Mouse (Mus musculus) heart, embryonic 16.5 days (tissue): Measurements from ENCODE around the gene Gm11042. TPM values are rescaled to one million over a fixed set of nuclear protein-coding genes. Genes with fewer than 3 reads are reported as not detected.

Experiments
- ATAC-seq: fragments of 200-750 bp; cut with Nextera tagmentation; replicated peaks from 2 replicates; pipeline ENCODE4 v1.8.0; 2017; ENCODE audit warnings: moderate number of reproducible peaks; ENCODE audit not compliant: insufficient read depth, low FRiP score; ENCODE audit errors: extremely low read depth
- H3K27ac ChIP-seq: fragments of 300-500 bp; sonication (generic); 2 replicates; pipeline ENCODE4 v1.5.1; 2014; ENCODE audit warnings: mild to moderate bottlenecking, low read length, control low read depth, moderate library complexity
- H3K27me3 ChIP-seq: fragments of 300-500 bp; sonication (generic); 2 replicates; pipeline ENCODE4 v1.6.1; 2014; ENCODE audit warnings: low read length, mixed read lengths; ENCODE audit not compliant: control insufficient read depth, insufficient read depth
- H3K36me3 ChIP-seq: fragments of 300-500 bp; sonication (generic); 2 replicates; pipeline ENCODE4 v1.6.1; 2014; ENCODE audit not compliant: control insufficient read depth, insufficient read depth
- H3K4me1 ChIP-seq: fragments of 300-500 bp; sonication (generic); 2 replicates; pipeline ENCODE4 v1.6.1; 2014; ENCODE audit warnings: low read length, mixed read lengths; ENCODE audit not compliant: control insufficient read depth, insufficient read depth
- H3K4me2 ChIP-seq: fragments of 300-500 bp; sonication (generic); 2 replicates; pipeline ENCODE4 v1.6.1; 2014; ENCODE audit warnings: low read depth, mild to moderate bottlenecking, control low read depth, low read length
- H3K4me3 ChIP-seq: fragments of 300-500 bp; sonication (generic); 2 replicates; pipeline ENCODE4 v1.5.1; 2014; ENCODE audit warnings: mild to moderate bottlenecking, control low read depth, low read length
- H3K9ac ChIP-seq: fragments of 300-500 bp; sonication (generic); 2 replicates; pipeline ENCODE4 v1.6.1; 2014; ENCODE audit warnings: low read length, control low read depth
- H3K9me3 ChIP-seq: fragments of 300-500 bp; sonication (generic); replicated peaks from 2 replicates; pipeline ENCODE4 v1.6.1; 2016; ENCODE audit warnings: low read length; ENCODE audit not compliant: control insufficient read depth
- WGBS: fragments of 180-500 bp; shearing (Covaris S2); extraction: QIAGEN DNeasy Blood & Tissue Kit; methylation state at CpG from one replicate; pipeline ENCODE4 v1.1.7; 2014; 5-methylcytosine and 5-hydroxymethylcytosine counted together
- polyA plus RNA-seq: library from polyadenylated mRNA; unstranded; fragments of >200 nt; fragmentation: Nextera tagmentation; extraction: Ambion mirVana; gene quantifications from 2 replicates; pipeline ENCODE4 v1.2.1, GENCODE M21; 2015

Gene Gm11042
- polyA plus RNA-seq, 1 experiment from 2014 or later, result not detected

DNA sequence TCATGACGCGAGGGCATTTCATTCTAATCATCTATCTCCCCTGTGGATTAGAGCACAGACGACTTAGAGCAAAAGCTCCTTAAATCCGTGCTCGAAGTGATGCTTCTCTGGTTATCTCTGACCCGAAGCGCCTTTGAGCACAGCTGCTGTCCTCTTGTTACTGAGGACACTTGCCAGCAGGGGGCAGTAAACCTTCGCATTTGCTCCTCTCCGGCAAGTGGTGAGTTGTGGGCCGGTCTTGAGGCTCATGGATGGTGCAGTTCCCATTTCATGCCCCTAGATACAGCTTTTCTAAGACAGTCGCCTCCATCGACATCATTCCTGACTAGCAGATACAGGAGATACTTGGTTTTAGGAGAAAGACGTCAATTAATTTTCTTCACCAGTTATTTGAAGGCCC is 16.8 kb upstream of the Gm11042 start:
- 20% methylated on average over 13 of the region's 13 CpGs for WGBS
- H3K27me3 ChIP-seq, result no peaks in the 10 kb centered on the region
- H3K36me3 ChIP-seq, result no peaks in the 10 kb centered on the region
- no peak overlapping the region for H3K4me2 ChIP-seq
- no peak overlapping the region for H3K27ac ChIP-seq
- H3K4me1 ChIP-seq, result no peaks in the 10 kb centered on the region
- no peak overlapping the region for H3K4me3 ChIP-seq
- no peak for ATAC-seq
- H3K9ac ChIP-seq, result no peak overlapping the region
- no peaks in the 10 kb centered on the region for H3K9me3 ChIP-seq

DNA sequence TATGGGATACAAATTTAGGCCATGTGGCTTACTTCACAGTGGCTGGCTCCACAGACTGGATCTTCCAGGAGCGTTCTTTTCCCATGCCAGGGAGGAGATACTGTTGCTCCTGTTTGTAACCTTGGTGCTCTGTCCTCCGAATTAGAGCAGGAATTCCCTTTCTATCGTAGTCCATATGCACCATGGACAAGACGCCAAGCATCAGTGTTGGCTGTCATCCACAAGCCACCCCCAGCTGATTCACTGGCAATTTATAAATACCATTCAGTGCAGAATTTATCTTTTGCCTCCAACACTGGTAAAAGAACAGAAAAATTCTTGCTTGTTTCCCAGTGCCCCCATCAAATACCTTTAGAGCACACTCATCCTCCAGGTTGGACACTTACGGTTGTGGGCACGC is 13.6 kb upstream of the Gm11042 start:
- no peaks in the 10 kb centered on the region for H3K9me3 ChIP-seq
- H3K4me1 ChIP-seq, result no peaks in the 10 kb centered on the region
- ATAC-seq, result no peak
- H3K27ac ChIP-seq, result no peak overlapping the region
- no peaks in the 10 kb centered on the region for H3K36me3 ChIP-seq
- H3K27me3 ChIP-seq, result no peaks in the 10 kb centered on the region
- H3K9ac ChIP-seq, result no peak overlapping the region
- H3K4me3 ChIP-seq, result no peak overlapping the region
- no peak overlapping the region for H3K4me2 ChIP-seq
- 76% methylated on average over 6 of the region's 6 CpGs for WGBS

DNA sequence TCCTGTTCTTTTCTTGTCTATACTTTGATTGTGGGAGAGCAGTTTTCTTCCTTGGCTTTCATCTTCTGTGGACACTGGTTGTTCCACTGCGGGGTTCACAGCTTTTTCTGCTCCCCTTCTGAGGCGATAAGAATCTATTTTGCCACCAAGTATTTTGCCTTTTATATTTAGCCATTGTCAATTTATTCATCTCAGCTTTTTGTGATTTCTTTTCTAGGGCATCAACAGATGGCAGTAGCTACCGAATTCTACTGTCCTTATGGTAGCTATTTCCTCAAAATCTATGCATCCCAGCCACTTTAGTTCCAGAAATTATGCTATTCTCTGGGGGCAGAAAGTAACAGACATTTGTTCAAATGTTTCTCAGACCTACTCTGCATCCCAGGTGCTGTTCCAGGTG is 10.4 kb upstream of the Gm11042 start:
- Histone ChIP-seq H3K9ac (no peak overlapping the region), H3K27ac (no peak overlapping the region), H3K4me3 (no peak overlapping the region), H3K4me1 (no peaks in the 10 kb centered on the region), H3K9me3 (no peaks in the 10 kb centered on the region), H3K27me3 (no peaks in the 10 kb centered on the region), H3K4me2 (no peak overlapping the region), H3K36me3 (no peaks in the 10 kb centered on the region)
- ATAC-seq, result no peak
- WGBS, result 82% methylated on average over 3 of the region's 3 CpGs

DNA sequence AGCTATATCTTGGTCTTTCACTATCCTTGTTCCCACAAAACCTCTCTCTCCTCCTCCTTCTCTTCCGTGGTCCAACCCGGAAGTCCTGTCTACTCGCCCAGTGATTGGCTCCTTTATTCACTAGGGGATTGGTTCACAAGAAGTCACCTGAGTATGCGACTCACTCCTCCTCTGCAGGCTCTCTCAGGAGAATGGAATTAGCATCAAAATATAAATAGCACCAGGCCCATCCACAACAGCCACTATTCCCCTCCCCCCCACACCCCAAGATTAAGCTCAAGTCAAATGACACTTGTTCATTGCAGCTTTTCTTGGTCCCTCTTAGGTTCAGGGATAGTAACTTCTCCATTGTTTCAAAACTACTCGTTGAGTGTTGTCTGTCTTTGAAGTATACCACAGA is 5.8 kb upstream of the Gm11042 start:
- 74% methylated on average over 5 of the region's 5 CpGs for WGBS
- no peak overlapping the region for H3K9ac ChIP-seq

DNA sequence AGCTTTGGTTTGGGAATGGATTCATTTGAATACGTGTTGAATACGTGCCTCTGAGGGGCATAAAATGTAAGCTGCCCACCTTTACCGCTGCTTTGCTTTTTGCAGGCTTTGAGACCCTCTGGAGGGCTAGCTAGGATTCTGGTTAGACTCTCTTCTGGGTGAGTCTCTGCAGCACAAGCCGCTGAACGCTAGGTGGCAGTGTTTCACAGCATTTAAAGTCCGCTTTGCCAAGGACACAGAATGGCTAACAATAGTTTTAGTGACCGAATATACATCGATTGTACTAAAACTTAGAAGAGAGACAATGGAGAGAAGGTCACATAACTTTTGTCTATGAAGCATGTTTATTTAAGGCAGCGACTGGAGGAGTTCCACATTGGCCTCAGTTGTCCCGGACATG is 4.1 kb upstream of the Gm11042 start:
- no peak overlapping the region for H3K27ac ChIP-seq
- H3K4me3 ChIP-seq, result no peak overlapping the region
- H3K36me3 ChIP-seq, result no peaks in the 10 kb centered on the region
- ATAC-seq, result no peak
- 14% methylated on average over 10 of the region's 10 CpGs for WGBS
- no peaks in the 10 kb centered on the region for H3K27me3 ChIP-seq
- no peaks in the 10 kb centered on the region for H3K9me3 ChIP-seq
- H3K4me2 ChIP-seq, result no peak overlapping the region
- no peak overlapping the region for H3K9ac ChIP-seq
- H3K4me1 ChIP-seq, result peaks cover 2% of the 10 kb centered on the region; the same call in 1 of the 2 replicates

More for the DNA sequence above, 5.8 kb upstream of the Gm11042 start:
- Histone ChIP-seq H3K4me2 (no peak overlapping the region), H3K4me1 (no peaks in the 10 kb centered on the region), H3K9me3 (no peaks in the 10 kb centered on the region), H3K27me3 (no peaks in the 10 kb centered on the region), H3K36me3 (no peaks in the 10 kb centered on the region), H3K4me3 (no peak overlapping the region), H3K27ac (no peak overlapping the region)
- no peak for ATAC-seq

DNA sequence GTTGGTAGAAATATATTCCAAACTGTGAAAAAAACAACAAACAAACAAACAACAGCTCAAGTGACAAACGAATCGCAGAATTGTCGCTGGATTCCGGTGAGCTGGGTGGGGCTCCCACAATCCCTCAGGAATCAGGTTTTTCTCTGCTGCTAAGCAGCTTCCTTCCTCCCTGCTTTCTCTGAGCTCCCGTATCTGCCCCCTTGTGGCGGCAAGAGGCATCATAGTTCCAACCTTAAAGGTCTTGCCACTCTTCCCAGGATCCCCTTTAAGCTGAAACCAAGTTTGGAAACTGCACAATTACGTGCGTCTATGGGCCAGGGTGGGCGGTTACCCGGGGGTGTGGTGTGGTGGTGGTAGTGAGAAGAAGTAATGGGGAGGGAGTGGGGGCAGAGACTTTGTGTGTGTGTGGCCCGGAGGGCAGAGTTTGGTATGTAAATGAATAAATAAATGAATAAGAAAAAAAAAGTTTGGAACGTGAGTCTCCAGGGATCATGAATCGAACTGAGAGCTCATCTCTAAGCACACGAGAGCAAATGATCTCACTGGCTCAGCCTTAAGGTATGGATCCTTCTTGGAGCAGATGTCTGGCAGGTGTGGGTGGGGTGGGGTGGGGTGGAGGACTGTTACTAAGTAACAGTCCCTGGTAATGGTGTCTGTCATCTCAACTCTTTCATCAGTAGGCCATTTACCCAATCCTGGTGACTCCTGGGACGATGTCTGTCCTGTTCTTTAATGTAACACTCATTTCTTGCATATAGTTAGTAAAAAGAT is 980 bp upstream of the Gm11042 start:
- H3K9me3 ChIP-seq, result no peaks in the 10 kb centered on the region
- ATAC-seq, result peak; percentile 72
- H3K27me3 ChIP-seq, result no peaks in the 10 kb centered on the region
- 13% methylated on average over 15 of the region's 15 CpGs for WGBS
- H3K4me3 ChIP-seq, result peak overlapping the region; percentile 72
- H3K9ac ChIP-seq, result peak overlapping the region; percentile 78
- H3K4me2 ChIP-seq, result peak overlapping the region; percentile 78
- no peak overlapping the region for H3K27ac ChIP-seq
- peaks cover 2% of the 10 kb centered on the region; the same call in 1 of the 2 replicates for H3K4me1 ChIP-seq
- no peaks in the 10 kb centered on the region for H3K36me3 ChIP-seq

DNA sequence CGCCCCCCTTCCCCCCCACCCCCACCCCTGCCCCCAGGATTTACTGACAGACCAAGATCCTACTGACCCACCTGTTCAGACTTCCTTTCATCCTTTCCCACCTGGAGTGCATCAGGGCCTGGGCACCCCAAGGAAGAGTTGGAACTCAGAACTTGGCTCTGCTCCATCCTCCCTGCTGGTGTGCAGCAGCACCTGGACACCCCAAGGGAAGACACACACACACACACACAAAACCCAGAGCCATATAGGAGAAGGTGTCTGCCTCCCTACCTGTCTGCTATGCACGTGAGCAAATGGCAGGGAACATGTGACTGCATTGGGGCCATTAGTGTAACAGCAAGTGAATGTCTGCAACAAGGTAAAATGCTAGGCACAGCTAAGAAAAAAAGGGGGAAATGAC is 973 bp downstream of the Gm11042 start:
- Histone ChIP-seq H3K9ac (no peak overlapping the region), H3K36me3 (no peaks in the 10 kb centered on the region), H3K4me3 (no peak overlapping the region), H3K27ac (no peak overlapping the region), H3K4me2 (no peak overlapping the region), H3K27me3 (no peaks in the 10 kb centered on the region), H3K9me3 (no peaks in the 10 kb centered on the region), H3K4me1 (peaks cover 2% of the 10 kb centered on the region; the same call in 1 of the 2 replicates)
- WGBS, result 59% methylated on average over 2 of the region's 2 CpGs
- no peak for ATAC-seq

DNA sequence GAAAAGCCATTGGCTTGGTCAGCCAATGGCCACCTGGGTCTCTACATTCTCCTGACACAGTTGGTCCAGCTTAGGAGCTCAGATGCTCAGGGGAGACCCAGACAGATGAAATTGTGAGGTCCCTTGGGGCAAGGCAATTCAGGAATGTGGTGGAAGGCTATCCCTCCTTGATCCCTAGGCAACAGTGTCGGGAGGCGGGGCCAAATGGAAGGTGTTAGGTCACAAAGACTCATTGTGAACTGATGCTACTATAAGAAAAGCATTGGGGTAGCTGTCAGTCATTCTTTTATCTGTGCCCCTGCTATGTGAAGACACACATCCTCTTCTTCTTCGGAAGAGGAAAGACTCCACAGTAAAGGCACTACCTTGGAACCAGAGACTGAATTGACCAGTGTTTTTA is 3.6 kb downstream of the Gm11042 start:
- ATAC-seq, result no peak
- Histone ChIP-seq H3K36me3 (no peaks in the 10 kb centered on the region), H3K9me3 (no peaks in the 10 kb centered on the region), H3K4me1 (peaks cover 2% of the 10 kb centered on the region; the same call in 1 of the 2 replicates), H3K4me3 (no peak overlapping the region), H3K27me3 (no peaks in the 10 kb centered on the region), H3K4me2 (no peak overlapping the region), H3K27ac (no peak overlapping the region), H3K9ac (no peak overlapping the region)
- WGBS, result 84% methylated on average over 3 of the region's 3 CpGs

DNA sequence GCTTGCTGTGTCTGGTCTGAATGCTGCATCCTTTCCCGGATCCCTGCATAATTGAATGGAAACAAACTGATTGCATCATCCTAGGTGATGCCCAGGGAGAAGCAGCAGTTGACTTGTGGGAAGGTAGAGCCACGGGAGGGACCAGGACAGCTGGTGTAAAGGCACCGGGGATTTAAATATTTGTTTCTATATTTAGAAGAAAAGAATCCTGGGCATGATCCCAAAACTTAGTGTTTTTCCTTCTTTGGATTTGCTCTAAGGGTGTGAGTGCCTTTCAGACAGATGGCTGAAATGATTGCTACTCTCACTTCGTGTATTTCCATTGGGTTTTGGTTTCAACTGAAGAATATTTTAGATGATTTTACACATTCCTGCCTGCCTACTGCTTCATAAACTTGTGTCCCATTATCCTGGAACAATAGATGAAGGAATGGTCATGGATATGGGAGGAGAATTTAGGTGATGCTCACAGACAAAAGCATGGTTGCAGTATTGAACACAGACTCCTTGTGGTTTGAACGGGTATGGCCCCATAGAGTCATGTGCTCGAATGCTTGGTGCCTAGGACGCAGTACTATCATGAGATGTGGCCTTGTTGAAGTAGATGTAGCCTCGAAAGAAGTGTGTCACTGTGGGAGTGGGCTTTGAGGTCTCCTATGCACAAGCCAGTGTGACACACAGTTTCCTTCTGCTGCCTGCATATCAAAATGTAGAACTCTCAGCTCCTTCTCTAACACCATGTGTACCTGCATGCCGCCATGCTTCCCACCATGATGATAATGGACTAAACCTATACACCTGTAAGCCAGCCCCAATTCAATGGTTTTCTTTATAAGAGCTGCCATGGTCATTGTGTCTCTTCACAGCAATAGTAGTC is 12.5 kb downstream of the Gm11042 start:
- 68% methylated on average over 9 of the region's 9 CpGs for WGBS
- Histone ChIP-seq H3K27me3 (no peaks in the 10 kb centered on the region), H3K27ac (no peak overlapping the region), H3K9me3 (no peaks in the 10 kb centered on the region), H3K36me3 (no peaks in the 10 kb centered on the region), H3K4me1 (no peaks in the 10 kb centered on the region), H3K4me2 (no peak overlapping the region), H3K9ac (no peak overlapping the region), H3K4me3 (no peak overlapping the region)
- ATAC-seq, result no peak
